Mouse (Mus musculus) heart, postnatal 25 days (tissue): ENCODE data around the gene Cand2. TPM values are rescaled to one million over a fixed set of nuclear protein-coding genes. Genes with fewer than 3 reads are reported as not detected.

ENCODE experiments used
- DNase-seq: peaks from one replicate; pipeline ENCODE4 v3.0.0; 2022; ENCODE audit warnings: low spot score
- intact Hi-C: fragments of 180-260 bp; cut with DNase I; formaldehyde crosslinking; loops from one replicate; pipeline ENCODE4 v1.15.1; 2025
- total RNA-seq, 2 experiments: library from RNA; stranded (reverse); gene quantifications; 2 replicates each; pipeline ENCODE4 v1.2.3; 2021

Cand2 gene
- 10 to 100 TPM; 72.5 to 74.4 TPM for total RNA-seq

- intact Hi-C loops: no loop called here
- no peak for DNase-seq
Measured at GRCm38 (mm10) chr6:115774501-115774921, at the start of gene Cand2. TSS of gene Cand2 (plus strand) at chr6:115774538.

- intact Hi-C loops: no loop called here
Measured at GRCm38 (mm10) chr6:115727108-115727507, 47.2 kb upstream of the Cand2 start.

GRCm38 (mm10) chr6:115727570-115727969, 46.8 kb upstream of the Cand2 start:
- DNase-seq: no peak
- intact Hi-C loops: no loop called here

More at GRCm38 (mm10) chr6:115727108-115727507, 47.2 kb upstream of the Cand2 start:
- no peak for DNase-seq

DNA sequence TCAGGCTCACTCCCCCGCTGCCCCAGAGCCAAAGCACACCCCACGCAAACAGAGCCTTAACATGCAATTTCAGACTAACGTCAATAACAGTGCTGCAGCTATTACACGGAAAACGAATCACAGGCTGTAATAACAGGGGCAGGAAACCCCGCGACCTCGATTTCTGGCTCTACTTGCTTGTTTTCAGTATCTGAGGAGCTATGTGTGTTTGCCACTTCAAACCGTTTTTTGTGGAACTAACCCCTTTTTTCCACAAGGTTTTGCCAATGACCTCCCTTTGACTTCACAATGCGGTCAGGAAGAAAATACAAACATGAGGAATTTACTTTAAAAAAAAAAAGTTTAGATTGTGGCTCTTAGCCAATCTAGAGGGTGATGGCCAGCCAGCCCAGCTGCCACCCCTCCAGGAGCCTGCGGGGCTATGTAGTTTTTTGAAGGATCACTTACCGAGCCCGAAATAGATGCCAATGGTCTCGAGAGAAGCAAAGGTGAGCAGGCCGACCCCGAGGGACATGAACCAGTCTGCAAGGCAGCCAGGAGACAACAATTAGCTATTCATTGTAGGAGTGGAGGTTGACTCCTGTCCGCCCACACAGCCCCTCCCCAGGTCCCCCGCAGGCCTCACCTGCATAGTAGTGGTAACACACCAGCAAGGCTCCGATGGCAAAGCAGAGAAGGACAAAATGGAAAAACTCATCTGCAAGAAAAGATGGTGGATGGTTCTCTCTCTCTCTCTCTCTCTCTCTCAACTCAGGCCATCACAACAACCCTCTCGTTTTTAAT, 43.6 kb upstream of the Cand2 start:
- intact Hi-C loops: no loop called here
- no peak for DNase-seq

DNA sequence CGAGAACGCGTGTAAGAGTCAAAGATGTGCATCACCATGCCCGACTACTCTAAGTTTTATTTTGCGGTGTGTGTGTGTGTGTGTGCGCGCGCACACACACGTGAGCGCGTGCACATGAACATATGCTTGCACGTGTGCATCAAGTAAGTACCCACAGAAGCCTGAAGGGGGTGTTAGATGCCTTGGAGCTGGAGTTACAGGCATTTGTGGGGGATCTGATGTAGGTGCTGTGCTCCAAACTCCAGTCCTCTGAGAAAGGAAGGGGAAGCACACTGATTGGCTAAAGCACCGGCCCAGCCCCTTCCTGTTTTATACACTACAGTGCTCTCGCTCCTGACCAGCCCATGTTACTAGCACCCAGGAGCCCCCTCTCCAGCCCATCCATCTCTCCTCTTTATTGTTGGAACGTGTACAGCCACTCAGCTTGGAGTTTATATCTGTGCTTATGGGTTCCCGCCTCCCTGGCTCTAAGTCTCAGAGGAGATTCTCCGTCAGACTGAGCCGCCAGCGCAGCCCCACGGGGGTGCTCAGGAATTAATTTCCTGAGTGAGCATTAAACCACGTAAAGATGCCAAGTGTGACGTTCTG, 41.9 kb upstream of the Cand2 start:
- intact Hi-C loops: no loop called here
- no peak for DNase-seq

- no peak for DNase-seq
- intact Hi-C loops: no loop called here
Measured at GRCm38 (mm10) chr6:115734909-115735308, 39.4 kb upstream of the Cand2 start.

- intact Hi-C loops: no loop called here
- DNase-seq: no peak
Measured at GRCm38 (mm10) chr6:115739056-115739455, 35.3 kb upstream of the Cand2 start.

- intact Hi-C loops: no loop called here
- DNase-seq: no peak
Measured at GRCm38 (mm10) chr6:115743569-115743968, 30.8 kb upstream of the Cand2 start.

- DNase-seq: no peak
- intact Hi-C loops: no loop called here
Measured at GRCm38 (mm10) chr6:115746326-115746725, 28.0 kb upstream of the Cand2 start.

DNA sequence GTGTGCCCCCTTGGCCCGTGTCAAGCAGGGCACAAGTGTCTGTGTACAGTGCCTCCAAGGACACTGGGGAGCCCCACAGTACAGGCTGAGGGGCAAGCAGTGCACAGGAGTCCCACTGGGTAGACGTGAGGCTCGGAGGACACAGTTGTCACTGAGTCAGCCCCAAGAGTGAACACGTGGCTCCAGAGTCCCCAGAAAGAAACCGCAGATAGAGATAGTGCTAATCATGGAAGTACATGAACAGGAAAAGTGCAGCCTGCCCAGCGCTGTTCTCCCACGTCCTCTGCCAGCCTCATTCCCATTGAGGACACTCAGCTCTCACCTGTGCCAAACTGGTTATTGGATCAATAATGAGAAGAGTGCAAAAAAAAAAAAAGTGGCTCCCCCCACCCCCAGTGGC, 18.8 kb upstream of the Cand2 start:
- no peak for DNase-seq
- intact Hi-C loops: no loop called here

DNA sequence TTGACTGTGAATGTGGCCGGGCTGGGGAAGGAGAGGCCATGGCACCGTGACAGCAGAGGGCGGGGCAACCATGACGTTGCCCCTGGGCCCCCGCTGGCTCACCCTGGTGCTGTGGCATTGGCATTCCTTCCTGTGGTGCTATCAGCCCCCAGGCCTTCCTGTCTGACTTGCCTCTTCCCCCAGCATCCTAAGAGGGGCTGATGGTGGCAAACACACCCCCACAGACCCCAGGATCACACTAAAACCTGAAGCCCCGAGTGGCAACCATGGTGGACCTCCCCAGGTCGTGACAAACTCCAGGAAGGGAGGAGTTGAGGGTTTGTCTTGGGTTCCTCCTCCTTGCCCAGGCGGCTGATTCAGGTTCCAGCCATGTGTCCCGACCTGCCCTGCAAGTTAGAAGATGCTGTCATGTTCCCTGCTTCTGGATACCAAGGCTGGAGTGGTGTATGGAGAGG, 15.3 kb upstream of the Cand2 start:
- no peak for DNase-seq
- intact Hi-C loops: no loop called here

GRCm38 (mm10) chr6:115759461-115759860, 14.9 kb upstream of the Cand2 start:
- intact Hi-C loops: no loop called here
- DNase-seq: no peak

- intact Hi-C loops: no loop called here
- no peak for DNase-seq
Measured at GRCm38 (mm10) chr6:115760137-115760536, 14.2 kb upstream of the Cand2 start.

- intact Hi-C loops: no loop called here
- no peak for DNase-seq
Measured at GRCm38 (mm10) chr6:115760982-115761381, 13.4 kb upstream of the Cand2 start.

DNA sequence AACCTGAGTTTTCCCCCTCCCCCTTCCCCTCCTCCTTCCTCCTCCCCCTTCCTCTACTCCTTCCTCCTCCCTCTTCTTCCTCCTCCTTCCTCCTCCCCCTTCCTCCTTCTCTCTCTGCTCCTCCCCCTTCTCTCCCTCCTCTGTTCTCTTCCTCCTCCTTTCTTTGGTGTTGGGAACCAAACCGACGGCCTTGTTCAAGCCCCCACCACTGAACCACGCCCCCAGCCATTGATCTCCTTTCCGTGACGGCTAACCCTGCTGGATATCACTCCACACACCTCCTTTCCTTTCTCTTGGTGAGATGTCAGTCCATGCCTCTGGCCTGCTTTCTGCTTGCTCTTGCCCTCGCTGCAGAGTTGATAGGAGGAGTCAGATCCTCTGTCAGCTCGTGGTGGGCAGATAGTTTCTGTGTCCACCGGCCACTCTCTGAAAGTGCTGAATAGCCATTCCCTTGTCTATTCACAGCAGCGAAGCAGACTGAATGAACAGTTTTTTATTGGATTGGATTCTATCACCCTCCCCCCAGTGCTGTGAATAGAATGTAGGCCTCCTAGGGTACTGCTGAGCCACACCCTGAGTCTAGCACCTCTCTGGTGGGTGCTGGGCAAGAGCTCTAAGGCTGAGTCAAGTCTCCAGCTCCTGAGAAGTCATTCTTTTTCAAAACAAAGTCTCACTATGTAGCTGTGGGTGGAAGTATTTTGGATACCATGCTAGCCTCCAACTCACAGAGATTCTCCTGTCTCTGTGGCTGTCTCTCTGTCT, 12.2 kb upstream of the Cand2 start, which contains the start of gene Tmem40:
Gene Tmem40 (minus strand): TSS at position 416 of the 762 bp plus-strand sequence.
- no peak for DNase-seq
- intact Hi-C loops: no loop called here

DNA sequence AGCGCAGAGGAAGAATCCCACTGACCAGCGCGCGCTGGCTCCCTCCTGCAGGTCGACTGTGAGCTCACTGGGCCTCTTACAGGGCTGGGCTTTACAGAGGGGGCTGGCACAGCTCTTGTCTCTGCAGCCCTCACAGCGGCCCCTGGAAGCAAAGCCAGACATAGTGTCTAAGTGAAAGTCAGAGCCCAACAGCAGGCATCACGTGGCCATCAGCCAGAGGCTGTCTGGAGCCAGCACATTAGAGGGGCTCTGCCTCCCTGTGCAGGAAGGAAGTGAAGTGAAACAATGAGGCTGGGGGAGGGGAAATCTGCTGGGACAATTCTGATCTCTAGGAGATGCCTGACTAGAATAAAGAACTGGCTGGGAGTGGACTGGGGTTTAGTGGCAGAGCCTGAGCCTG, 10.2 kb upstream of the Cand2 start:
- intact Hi-C loops: no loop called here
- DNase-seq: peak; percentile 46

DNA sequence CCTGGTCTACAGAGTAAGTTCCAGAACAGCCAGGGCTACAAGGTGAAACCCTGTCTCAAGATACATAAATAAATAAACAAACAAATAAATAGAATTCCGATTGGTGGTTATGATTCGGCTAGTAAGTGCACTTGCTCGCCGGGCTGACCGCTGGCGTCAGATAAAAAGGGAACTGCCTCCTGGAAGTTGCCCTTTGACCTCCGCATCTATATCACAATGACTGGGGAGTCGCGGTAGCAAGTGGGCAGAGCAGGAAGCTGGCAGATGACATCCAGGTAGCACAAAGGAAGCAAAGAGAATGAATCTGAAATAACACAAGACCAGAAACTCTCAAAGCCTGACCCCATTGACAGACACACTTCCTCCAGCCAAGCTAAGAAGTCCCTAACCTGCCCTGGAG, 7.0 kb upstream of the Cand2 start:
- intact Hi-C loops: no loop called here
- DNase-seq: no peak

DNA sequence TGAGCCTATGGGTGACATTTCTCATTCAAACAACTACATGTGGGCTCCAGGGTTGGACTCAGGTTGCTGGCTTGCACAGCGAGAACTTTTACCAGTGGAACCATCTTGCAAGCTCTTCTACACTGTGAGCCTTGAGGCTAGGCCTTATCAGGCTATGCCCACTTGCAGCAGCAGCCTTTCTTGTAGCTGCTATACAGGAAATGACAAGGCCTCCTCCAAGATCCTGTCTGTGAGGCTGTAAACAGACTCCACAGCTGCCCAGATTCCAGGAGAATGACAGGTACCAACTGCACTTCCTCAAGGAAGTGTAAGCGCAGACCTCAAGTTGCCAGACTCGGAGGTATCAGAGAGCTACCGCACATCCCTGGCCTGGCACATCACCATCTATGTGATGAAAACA, 6.1 kb upstream of the Cand2 start:
- intact Hi-C loops: no loop called here
- no peak for DNase-seq

DNA sequence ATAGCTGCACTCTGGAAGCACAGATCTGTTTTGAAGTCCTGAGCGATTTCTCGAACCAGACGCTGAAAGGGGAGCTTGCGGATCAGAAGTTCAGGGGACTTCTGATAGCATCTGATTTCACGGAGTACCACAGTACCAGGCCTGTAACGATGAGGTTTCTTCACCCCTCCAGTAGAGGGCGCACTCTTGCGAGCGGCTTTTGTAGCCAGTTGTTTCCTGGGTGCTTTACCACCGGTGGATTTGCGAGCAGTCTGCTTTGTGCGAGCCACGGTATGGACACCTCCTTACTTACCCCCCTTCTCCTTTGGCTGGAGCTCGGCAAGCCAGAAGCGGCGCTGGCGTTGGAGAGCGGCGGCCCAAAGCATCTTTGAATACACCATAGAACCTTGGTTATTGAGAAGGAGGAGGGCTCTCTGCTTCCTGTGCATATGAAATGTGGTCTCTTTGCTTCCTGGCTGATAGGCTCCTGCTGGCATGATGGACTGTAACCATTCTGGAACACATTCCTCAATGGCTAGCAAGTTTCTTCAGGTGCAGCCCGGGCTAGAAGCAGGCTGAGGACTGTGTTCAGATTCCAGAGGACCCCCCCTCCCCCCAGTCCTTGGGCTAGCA, 4.2 kb upstream of the Cand2 start:
- intact Hi-C loops: loop anchor here (2.0 kb wide), 1 partner anchor 41 kb away; no protein-coding TSS in a partner anchor
- DNase-seq: no peak

GRCm38 (mm10) chr6:115770852-115771251, 3.5 kb upstream of the Cand2 start:
- intact Hi-C loops: loop anchor here (2.0 kb wide), 1 partner anchor 42 kb away; no protein-coding TSS in a partner anchor
- no peak for DNase-seq
